Mouse (Mus musculus): ENCODE data around the gene Plcd3. TPM values are rescaled to one million over a fixed set of nuclear protein-coding genes. Genes with fewer than 3 reads are reported as not detected.

Gene Plcd3
- polyA plus RNA-seq (2012; rRNA removed), result 4.7 TPM in 2 replicates

- TF ChIP-seq POLR2A (IDR thresholded peaks at IDR 0.05; ENCODE audit: low read depth, low read length), result no peak
- no peak for TF ChIP-seq CTCF (IDR thresholded peaks at IDR 0.05; ENCODE audit: extremely low read depth, insufficient read depth, insufficient read length, insufficient replicate concordance)
These were observed at the start of gene Plcd3, which contains the start of gene Acbd4 for GRCm38 (mm10) chr11:103101481-103101865. TSS of gene Plcd3 (minus strand) at chr11:103101658. TSS of gene Acbd4 (plus strand) at chr11:103101682.

GRCm38 (mm10) chr11:103149771-103150170, 48.3 kb upstream of the Plcd3 start:
- no peak overlapping the region for H3K4me3 ChIP-seq (ENCODE audit: extremely low read depth, insufficient read depth, insufficient read length)
- H3K27ac ChIP-seq (ENCODE audit: insufficient read depth, low read length), result no peak overlapping the region
- 94% methylated on average over 4 of the region's 4 CpGs for WGBS
- TF ChIP-seq POLR2A (IDR thresholded peaks at IDR 0.05; ENCODE audit: low read depth, low read length) (no peak), CTCF (IDR thresholded peaks at IDR 0.05; ENCODE audit: extremely low read depth, insufficient read depth, insufficient read length, insufficient replicate concordance) (no peak)
- H3K27me3 ChIP-seq (ENCODE audit: control insufficient read depth, insufficient read depth, low read length), result no peaks in the 10 kb centered on the region
- H3K36me3 ChIP-seq (ENCODE audit: control insufficient read depth, insufficient read depth, low read length), result no peaks in the 10 kb centered on the region
- DNase-seq (ENCODE audit: low read depth in 1 of 2, low spot score in 2 of 2), result no peak
- no peaks in the 10 kb centered on the region for H3K4me1 ChIP-seq (ENCODE audit: control insufficient read depth, insufficient read depth, insufficient read length)

More at GRCm38 (mm10) chr11:103101481-103101865, at the start of gene Plcd3, which contains the start of gene Acbd4:
- DNase-seq (ENCODE audit: low read depth in 1 of 2, low spot score in 2 of 2), result no peak
- no peak within 1 kb of the TSS for H3K27ac ChIP-seq (ENCODE audit: insufficient read depth, low read length)
- peak within 1 kb of the TSS; percentile 57 for H3K4me3 ChIP-seq (ENCODE audit: extremely low read depth, insufficient read depth, insufficient read length)
- 2% methylated on average over 34 of the region's 34 CpGs for WGBS
- H3K4me1 ChIP-seq (ENCODE audit: control insufficient read depth, insufficient read depth, insufficient read length), result peaks cover 22% of the 10 kb centered on the region
- H3K36me3 ChIP-seq (ENCODE audit: control insufficient read depth, insufficient read depth, low read length), result peaks cover 7% of the 10 kb centered on the region
- peaks cover 6% of the 10 kb centered on the region for H3K27me3 ChIP-seq (ENCODE audit: control insufficient read depth, insufficient read depth, low read length)

GRCm38 (mm10) chr11:103147766-103148165, 46.3 kb upstream of the Plcd3 start:
- no peaks in the 10 kb centered on the region for H3K27me3 ChIP-seq (ENCODE audit: control insufficient read depth, insufficient read depth, low read length)
- DNase-seq (ENCODE audit: low read depth in 1 of 2, low spot score in 2 of 2), result no peak
- WGBS, result 86% methylated on average over 4 of the region's 4 CpGs
- H3K36me3 ChIP-seq (ENCODE audit: control insufficient read depth, insufficient read depth, low read length), result no peaks in the 10 kb centered on the region
- H3K27ac ChIP-seq (ENCODE audit: insufficient read depth, low read length), result no peak overlapping the region
- no peaks in the 10 kb centered on the region; the same call in 1 of the 2 replicates for H3K4me1 ChIP-seq (ENCODE audit: control insufficient read depth, insufficient read depth, insufficient read length)
- H3K4me3 ChIP-seq (ENCODE audit: extremely low read depth, insufficient read depth, insufficient read length), result no peak overlapping the region
- TF ChIP-seq POLR2A (IDR thresholded peaks at IDR 0.05; ENCODE audit: low read depth, low read length) (no peak), CTCF (IDR thresholded peaks at IDR 0.05; ENCODE audit: extremely low read depth, insufficient read depth, insufficient read length, insufficient replicate concordance) (no peak)

- 46% methylated on average over 4 of the region's 4 CpGs for WGBS
- no peaks in the 10 kb centered on the region for H3K36me3 ChIP-seq (ENCODE audit: control insufficient read depth, insufficient read depth, low read length)
- TF ChIP-seq CTCF (IDR thresholded peaks at IDR 0.05; ENCODE audit: extremely low read depth, insufficient read depth, insufficient read length, insufficient replicate concordance), result no peak
- no peak for TF ChIP-seq POLR2A (IDR thresholded peaks at IDR 0.05; ENCODE audit: low read depth, low read length)
- no peak overlapping the region for H3K27ac ChIP-seq (ENCODE audit: insufficient read depth, low read length)
- no peak for DNase-seq (ENCODE audit: low read depth in 1 of 2, low spot score in 2 of 2)
- H3K27me3 ChIP-seq (ENCODE audit: control insufficient read depth, insufficient read depth, low read length), result no peaks in the 10 kb centered on the region
- H3K4me1 ChIP-seq (ENCODE audit: control insufficient read depth, insufficient read depth, insufficient read length), result peaks cover 6% of the 10 kb centered on the region; the same call in 1 of the 2 replicates
- no peak overlapping the region for H3K4me3 ChIP-seq (ENCODE audit: extremely low read depth, insufficient read depth, insufficient read length)
These were observed 44.9 kb upstream of the Plcd3 start for GRCm38 (mm10) chr11:103146386-103146785.

DNA sequence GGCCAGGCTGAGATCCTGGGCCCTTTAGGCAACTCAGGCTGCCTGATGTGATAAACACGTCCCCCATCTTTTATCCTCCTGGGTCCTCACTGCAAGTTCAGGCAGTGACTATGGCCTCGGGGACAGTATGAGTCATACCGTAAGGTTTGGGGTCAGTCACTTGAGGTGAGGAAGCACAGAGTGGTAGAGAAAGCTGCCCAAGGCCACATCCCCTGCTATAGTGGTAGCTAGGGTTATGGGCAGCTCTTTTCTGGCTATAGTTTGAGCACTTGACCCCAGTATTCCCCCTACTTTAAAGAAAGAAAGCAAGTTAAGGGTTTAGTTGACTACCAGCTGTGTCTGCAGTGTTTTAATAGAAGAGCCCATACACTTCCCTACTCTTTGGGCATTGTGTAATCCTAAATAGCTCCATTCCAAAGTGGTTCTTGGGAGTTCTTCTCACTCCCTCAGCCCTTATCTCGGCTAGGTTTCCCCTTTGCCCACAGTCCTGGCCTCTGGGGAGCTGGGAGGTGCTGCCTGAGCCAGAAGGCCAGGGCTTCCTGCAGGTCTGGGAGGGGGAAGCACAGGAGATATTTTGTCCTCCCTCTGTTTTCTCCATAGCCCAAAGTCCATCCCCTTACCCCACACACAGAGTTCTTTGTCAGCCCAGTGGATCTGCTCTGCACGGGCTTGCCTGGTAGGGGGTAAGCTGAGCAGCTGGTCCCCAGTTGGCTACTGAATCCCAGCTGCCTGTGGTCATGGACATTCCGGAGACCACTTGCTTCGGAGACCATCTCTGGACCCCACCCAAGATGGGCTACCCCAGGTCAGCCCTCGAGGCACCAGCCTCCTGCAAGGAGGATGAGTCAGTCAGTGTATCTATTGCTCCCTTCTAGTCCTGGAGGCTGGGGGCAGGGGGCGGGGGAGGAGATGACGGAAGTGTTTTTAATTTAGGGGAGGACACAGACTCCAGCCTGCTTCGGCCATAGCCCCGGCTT, 43.1 kb upstream of the Plcd3 start:
- no peak for TF ChIP-seq POLR2A (IDR thresholded peaks at IDR 0.05; ENCODE audit: low read depth, low read length)
- TF ChIP-seq CTCF (IDR thresholded peaks at IDR 0.05; ENCODE audit: extremely low read depth, insufficient read depth, insufficient read length, insufficient replicate concordance), result no peak
- WGBS, result 82% methylated on average over 12 of the region's 12 CpGs
- H3K36me3 ChIP-seq (ENCODE audit: control insufficient read depth, insufficient read depth, low read length), result no peaks in the 10 kb centered on the region
- no peak overlapping the region for H3K27ac ChIP-seq (ENCODE audit: insufficient read depth, low read length)
- peaks cover 6% of the 10 kb centered on the region; the same call in 1 of the 2 replicates for H3K4me1 ChIP-seq (ENCODE audit: control insufficient read depth, insufficient read depth, insufficient read length)
- no peak for DNase-seq (ENCODE audit: low read depth in 1 of 2, low spot score in 2 of 2)
- no peak overlapping the region for H3K4me3 ChIP-seq (ENCODE audit: extremely low read depth, insufficient read depth, insufficient read length)
- no peaks in the 10 kb centered on the region for H3K27me3 ChIP-seq (ENCODE audit: control insufficient read depth, insufficient read depth, low read length)

DNA sequence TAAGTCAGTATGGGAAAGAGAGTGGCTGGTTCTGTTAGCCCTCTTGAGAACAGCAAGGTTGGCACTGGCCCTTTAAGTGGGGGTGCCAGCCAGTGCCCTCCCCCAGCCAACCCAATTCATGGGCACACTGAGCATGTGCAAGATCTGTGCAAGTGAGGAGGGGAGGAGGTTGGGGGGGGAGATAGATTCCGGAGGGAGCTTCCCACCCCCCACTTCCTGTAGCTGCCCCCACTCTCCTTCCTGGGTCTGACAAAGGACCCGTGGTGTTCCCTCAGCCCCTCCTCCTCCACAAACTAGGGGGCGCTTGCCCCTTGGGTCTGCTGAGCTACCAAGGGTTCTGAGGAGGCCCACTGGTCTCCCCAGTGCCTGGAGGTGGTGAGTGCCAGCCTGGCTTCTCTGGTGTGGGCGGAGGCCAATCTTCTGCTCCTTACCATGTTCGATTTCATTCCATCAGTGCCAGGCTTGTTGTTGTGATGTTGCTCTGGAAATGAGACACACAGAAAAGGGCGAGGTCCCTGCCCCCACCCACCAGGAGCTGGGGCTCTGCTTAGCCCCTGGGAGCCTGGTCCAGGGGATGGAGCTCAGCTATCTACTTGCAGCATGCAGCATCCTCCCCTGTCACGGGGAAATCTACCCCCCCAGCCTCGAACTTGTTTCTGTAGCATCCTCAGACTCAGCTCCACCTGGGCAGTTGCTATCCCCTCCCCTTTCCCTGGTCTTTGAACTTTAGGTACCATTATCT, 41.2 kb upstream of the Plcd3 start:
- peak overlapping the region; percentile 66; the same call in 1 of the 2 replicates for H3K27ac ChIP-seq (ENCODE audit: insufficient read depth, low read length)
- 17% methylated on average over 8 of the region's 8 CpGs for WGBS
- no peaks in the 10 kb centered on the region for H3K36me3 ChIP-seq (ENCODE audit: control insufficient read depth, insufficient read depth, low read length)
- peak overlapping the region; percentile 40; the same call in 1 of the 2 replicates for H3K4me3 ChIP-seq (ENCODE audit: extremely low read depth, insufficient read depth, insufficient read length)
- H3K27me3 ChIP-seq (ENCODE audit: control insufficient read depth, insufficient read depth, low read length), result no peaks in the 10 kb centered on the region
- H3K4me1 ChIP-seq (ENCODE audit: control insufficient read depth, insufficient read depth, insufficient read length), result peaks cover 6% of the 10 kb centered on the region; the same call in 1 of the 2 replicates
- TF ChIP-seq CTCF (IDR thresholded peaks at IDR 0.05; ENCODE audit: extremely low read depth, insufficient read depth, insufficient read length, insufficient replicate concordance) (no peak), POLR2A (IDR thresholded peaks at IDR 0.05; ENCODE audit: low read depth, low read length) (no peak)
- peak in 1 of 2 experiments; percentile 56 for DNase-seq (ENCODE audit: low read depth in 1 of 2, low spot score in 2 of 2)
